Mouse (Mus musculus) limb, embryonic 14.5 days (tissue): ENCODE results near the gene Capn11. TPM values are rescaled to one million over a fixed set of nuclear protein-coding genes. Genes with fewer than 3 reads are reported as not detected.

Source experiments
- ATAC-seq: fragments of 200-750 bp; cut with Nextera tagmentation; 2 replicates; pipeline ENCODE4 v1.8.0; 2017; ENCODE audit warnings: low read depth, moderate number of reproducible peaks, moderate TSS enrichment; ENCODE audit not compliant: low FRiP score
- DNase-seq: peaks from one replicate; pipeline ENCODE4 v3.0.0-alpha.2; 2015; ENCODE audit warnings: low spot score
- H3K27ac ChIP-seq: fragments of 300-500 bp; sonication (generic); replicated peaks from 2 replicates; pipeline ENCODE4 v1.5.1; 2014; ENCODE audit warnings: low read depth, mild to moderate bottlenecking, low read length, moderate library complexity, mixed read lengths
- H3K27me3 ChIP-seq: fragments of 300-500 bp; sonication (generic); 2 replicates; pipeline ENCODE4 v1.6.1; 2014; ENCODE audit warnings: low read length, mixed read lengths; ENCODE audit not compliant: control insufficient read depth, insufficient read depth
- H3K36me3 ChIP-seq: fragments of 300-500 bp; sonication (generic); 2 replicates; pipeline ENCODE4 v1.6.1; 2014; ENCODE audit warnings: mild to moderate bottlenecking, low read length, moderate library complexity, mixed read lengths; ENCODE audit not compliant: control insufficient read depth, insufficient read depth
- H3K4me1 ChIP-seq: fragments of 300-500 bp; sonication (generic); 2 replicates; pipeline ENCODE4 v1.6.1; 2014; ENCODE audit warnings: antibody characterized with exemption, low read length, mixed read lengths; ENCODE audit not compliant: control insufficient read depth, insufficient read depth
- H3K4me2 ChIP-seq: fragments of 300-500 bp; sonication (generic); replicated peaks from 2 replicates; pipeline ENCODE4 v1.6.1; 2014; ENCODE audit warnings: low read depth, mild to moderate bottlenecking, low read length, moderate library complexity; ENCODE audit not compliant: severe bottlenecking
- H3K4me3 ChIP-seq: fragments of 300-500 bp; sonication (generic); replicated peaks from 2 replicates; pipeline ENCODE4 v1.5.1; 2014; ENCODE audit warnings: low read length
- H3K9ac ChIP-seq: fragments of 300-500 bp; sonication (generic); 2 replicates; pipeline ENCODE4 v1.6.1; 2014; ENCODE audit warnings: mild to moderate bottlenecking, low read depth, low read length, moderate library complexity; ENCODE audit not compliant: severe bottlenecking
- H3K9me3 ChIP-seq: fragments of 300-500 bp; sonication (generic); 2 replicates; pipeline ENCODE4 v1.6.1; 2016; ENCODE audit warnings: low read length; ENCODE audit not compliant: control insufficient read depth
- POLR2A ChIP-seq: fragments of 200-500 bp; IDR thresholded peaks from 2 replicates; pipeline ENCODE4 v1.8.0; 2012; ENCODE audit warnings: inconsistent platforms, mild to moderate bottlenecking, moderate library complexity, borderline replicate concordance; ENCODE audit not compliant: insufficient read depth, insufficient read length; ENCODE audit errors: extremely low read depth
- WGBS: fragments of 180-500 bp; shearing (Covaris S2); extraction: QIAGEN DNeasy Blood & Tissue Kit; methylation state at CpG from one replicate; pipeline ENCODE4 v1.1.7; 2014; 5-methylcytosine and 5-hydroxymethylcytosine counted together
- polyA plus RNA-seq, 2 experiments: library from polyadenylated mRNA; depleted of rRNA in 1 of 2; stranded (reverse) in 1 of 2; unstranded in 1 of 2; fragments of >200 nt; fragmentation: Nextera tagmentation in 1 of 2; extraction: Ambion mirVana in 1 of 2; gene quantifications; 2 replicates each; pipeline versions ENCODE4 v1.2.1 to v1.2.3; 2012 to 2014

The Capn11 gene
- polyA plus RNA-seq, 2 experiments, result 0.03 TPM; not detected in 1

- H3K36me3 ChIP-seq, result peaks cover 23% of the 10 kb centered on the region
- no peak for TF ChIP-seq POLR2A
- no peak for ATAC-seq
- H3K4me1 ChIP-seq, result no peaks in the 10 kb centered on the region
- H3K27ac ChIP-seq, result no peak overlapping the region
- no peak overlapping the region for H3K4me2 ChIP-seq
- no peaks in the 10 kb centered on the region for H3K9me3 ChIP-seq
- DNase-seq, result no peak
- WGBS, result 79% methylated on average over 9 of the region's 9 CpGs
- H3K9ac ChIP-seq, result no peak overlapping the region
- H3K4me3 ChIP-seq, result no peak overlapping the region
- H3K27me3 ChIP-seq, result no peaks in the 10 kb centered on the region
Measured at GRCm38 (mm10) chr17:45701236-45701591, 42.1 kb upstream of the Capn11 start.

GRCm38 (mm10) chr17:45700496-45701235 lies 41.5 kb upstream of the Capn11 start:
- no peaks in the 10 kb centered on the region for H3K9me3 ChIP-seq
- no peak for TF ChIP-seq POLR2A
- no peak for DNase-seq
- H3K36me3 ChIP-seq, result peaks cover 24% of the 10 kb centered on the region
- no peak overlapping the region for H3K27ac ChIP-seq
- H3K27me3 ChIP-seq, result no peaks in the 10 kb centered on the region
- H3K4me2 ChIP-seq, result no peak overlapping the region
- no peak overlapping the region for H3K9ac ChIP-seq
- H3K4me3 ChIP-seq, result no peak overlapping the region
- 55% methylated on average over 9 of the region's 16 CpGs for WGBS
- ATAC-seq, result no peak
- H3K4me1 ChIP-seq, result no peaks in the 10 kb centered on the region

GRCm38 (mm10) chr17:45699039-45699740 lies 40.1 kb upstream of the Capn11 start:
- no peak for ATAC-seq

DNA sequence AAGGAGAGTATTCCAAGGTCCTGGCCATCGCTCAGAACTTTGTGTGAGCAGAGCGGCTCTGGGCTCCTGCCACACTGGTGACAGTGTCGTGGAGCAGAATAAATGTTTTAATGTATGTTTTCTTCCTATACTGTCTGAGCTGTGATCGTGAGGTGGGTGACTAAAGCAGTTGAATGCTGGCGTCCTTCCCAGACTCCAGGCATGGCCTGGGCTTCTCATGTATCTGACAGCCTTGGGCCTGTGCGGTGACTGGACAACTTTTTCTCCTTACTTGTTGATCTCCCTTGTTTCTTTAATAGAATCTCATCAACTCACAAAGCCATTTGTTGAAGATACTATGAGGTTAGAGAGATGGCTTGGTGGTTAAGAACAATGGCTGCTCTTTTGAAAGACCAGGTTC lies 39.2 kb upstream of the Capn11 start:
- Histone ChIP-seq H3K9ac (no peak overlapping the region), H3K27ac (no peak overlapping the region), H3K4me1 (no peaks in the 10 kb centered on the region), H3K9me3 (no peaks in the 10 kb centered on the region), H3K4me3 (no peak overlapping the region), H3K27me3 (no peaks in the 10 kb centered on the region), H3K4me2 (no peak overlapping the region), H3K36me3 (peaks cover 29% of the 10 kb centered on the region)
- TF ChIP-seq POLR2A, result no peak
- DNase-seq, result no peak
- 86% methylated on average over 6 of the region's 6 CpGs for WGBS
- no peak for ATAC-seq

More at GRCm38 (mm10) chr17:45699039-45699740, 40.1 kb upstream of the Capn11 start:
- H3K4me1 ChIP-seq, result no peaks in the 10 kb centered on the region
- no peak overlapping the region for H3K4me3 ChIP-seq
- WGBS, result 82% methylated on average over 3 of the region's 3 CpGs
- no peaks in the 10 kb centered on the region for H3K9me3 ChIP-seq
- no peak for TF ChIP-seq POLR2A
- no peaks in the 10 kb centered on the region for H3K27me3 ChIP-seq
- H3K9ac ChIP-seq, result no peak overlapping the region
- no peak overlapping the region for H3K27ac ChIP-seq
- no peak overlapping the region for H3K4me2 ChIP-seq
- H3K36me3 ChIP-seq, result peaks cover 29% of the 10 kb centered on the region
- no peak for DNase-seq

DNA sequence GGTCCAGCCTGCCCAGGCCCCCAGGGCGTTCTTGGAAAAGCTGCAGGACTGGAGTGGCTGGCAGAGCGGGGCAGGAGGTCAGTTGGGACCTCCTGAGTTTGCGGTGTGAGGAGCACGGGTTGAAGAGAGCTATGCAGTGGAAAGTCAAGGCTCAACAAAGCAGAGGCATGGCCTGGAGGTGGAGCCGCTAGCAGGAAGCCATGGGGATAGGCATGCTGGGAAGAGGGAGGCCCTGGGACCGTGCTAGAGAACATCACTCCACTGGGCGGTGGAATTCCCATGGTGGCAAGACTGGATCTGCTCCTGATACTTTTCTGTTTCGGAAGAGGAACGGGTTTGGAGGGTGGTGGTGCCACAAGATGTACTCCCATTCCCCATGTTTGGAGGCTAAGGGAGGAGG lies 37.9 kb upstream of the Capn11 start:
- no peak overlapping the region for H3K9ac ChIP-seq

More for the DNA sequence above, 37.9 kb upstream of the Capn11 start:
- H3K4me3 ChIP-seq, result no peak overlapping the region
- no peak for TF ChIP-seq POLR2A
- H3K36me3 ChIP-seq, result peaks cover 29% of the 10 kb centered on the region
- WGBS, result 91% methylated on average over 9 of the region's 9 CpGs
- no peak for ATAC-seq
- DNase-seq, result no peak
- H3K27me3 ChIP-seq, result no peaks in the 10 kb centered on the region
- H3K4me2 ChIP-seq, result no peak overlapping the region
- H3K27ac ChIP-seq, result no peak overlapping the region
- no peaks in the 10 kb centered on the region for H3K9me3 ChIP-seq
- no peaks in the 10 kb centered on the region for H3K4me1 ChIP-seq
